Mouse (Mus musculus): ENCODE results near the gene Spef2.

Gene Spef2

GRCm38 (mm10) chr15:9533356-9533902, 215.2 kb downstream of the Spef2 start:
- no peak for DNase-seq

- no peak for DNase-seq
Observed at GRCm38 (mm10) chr15:9530076-9530475, 218.6 kb downstream of the Spef2 start, which contains the start of gene Il7r. Gene Il7r (minus strand): TSS chr15:9530176.

- DNase-seq = no peak
Observed at GRCm38 (mm10) chr15:9529646-9530045, 219.0 kb downstream of the Spef2 start.

Data from spleen, adult 18-20 months (tissue).